Mouse (Mus musculus) ES-E14 (cell line): ENCODE results near the gene Vcl.

Experiments used
- CHD2 ChIP-seq: IDR thresholded peaks from 2 replicates; pipeline ENCODE4 v1.6.1; 2014; ENCODE audit warnings: mild to moderate bottlenecking, low read depth, low read length, inconsistent platforms
- HCFC1 ChIP-seq: IDR thresholded peaks from 2 replicates; pipeline ENCODE4 v1.6.1; 2012; ENCODE audit warnings: low read length, inconsistent platforms, borderline replicate concordance; ENCODE audit not compliant: insufficient read depth
- MAFK ChIP-seq: IDR thresholded peaks from 2 replicates; pipeline ENCODE4 v1.6.1; 2014; ENCODE audit warnings: mild to moderate bottlenecking, low read depth, low read length, inconsistent platforms; ENCODE audit not compliant: insufficient read depth
- ZC3H11A ChIP-seq: IDR thresholded peaks from 2 replicates; pipeline ENCODE4 v1.6.1; 2012; ENCODE audit warnings: low read depth, mild to moderate bottlenecking, inconsistent platforms, low read length, borderline replicate concordance
- ZNF384 ChIP-seq: IDR thresholded peaks from 2 replicates; pipeline ENCODE4 v1.6.1; 2012; ENCODE audit warnings: low read depth, low read length, inconsistent platforms

DNA sequence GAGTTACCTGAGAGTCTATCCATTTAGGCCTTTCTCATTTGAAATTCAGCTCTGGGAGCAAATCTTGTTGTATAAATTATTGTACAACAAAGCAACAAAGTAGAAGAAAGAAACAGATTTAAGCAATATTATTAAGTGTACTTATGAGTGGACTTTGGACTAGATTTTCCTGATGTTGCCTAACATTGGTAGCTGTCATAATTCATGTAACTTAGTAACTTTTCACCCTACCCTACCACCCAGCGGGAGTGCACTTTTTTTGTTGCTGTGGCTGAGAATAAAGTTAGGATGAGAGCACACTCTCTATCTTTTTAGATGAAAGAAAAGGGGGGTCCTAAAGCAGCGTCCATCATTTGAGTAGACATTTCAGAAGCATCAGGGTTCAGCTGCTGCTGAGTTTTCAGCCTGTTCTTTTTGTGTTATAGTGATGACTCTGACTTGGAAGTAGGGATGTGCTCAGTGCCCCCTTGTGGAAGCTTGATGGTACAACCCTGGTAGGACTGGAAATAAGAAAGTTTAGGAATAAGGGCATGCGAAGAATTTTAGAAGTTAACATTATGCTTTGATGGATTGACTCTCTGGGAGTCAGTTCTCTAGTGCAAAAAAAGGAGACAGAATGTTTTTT, 64.0 kb downstream of the Vcl start:
- TF ChIP-seq ZNF384 (no peak), HCFC1 (no peak), CHD2 (no peak), MAFK (no peak), ZC3H11A (no peak)
